Mouse (Mus musculus) hindbrain, embryonic 13.5 days (tissue): ENCODE measurements around the gene Tpd52l2. TPM values are rescaled to one million over a fixed set of nuclear protein-coding genes. Genes with fewer than 3 reads are reported as not detected.
A peak's percentile ranks its signal among the peaks of the same experiment; 100 is the strongest.

Experiments
- ATAC-seq: fragments of 200-750 bp; cut with Nextera tagmentation; 2 replicates; pipeline ENCODE4 v1.8.0; 2017; ENCODE audit warnings: moderate TSS enrichment; ENCODE audit not compliant: low FRiP score
- H3K27ac ChIP-seq: fragments of 300-500 bp; sonication (generic); 2 replicates; pipeline ENCODE4 v1.5.1; 2015; ENCODE audit warnings: inconsistent platforms, mild to moderate bottlenecking, moderate library complexity
- H3K27me3 ChIP-seq: fragments of 300-500 bp; sonication (generic); 2 replicates; pipeline ENCODE4 v1.6.1; 2015; ENCODE audit warnings: mild to moderate bottlenecking, inconsistent platforms
- H3K36me3 ChIP-seq: fragments of 300-500 bp; sonication (generic); 2 replicates; pipeline ENCODE4 v1.6.1; 2015; ENCODE audit warnings: mild to moderate bottlenecking, inconsistent platforms
- H3K4me1 ChIP-seq: fragments of 300-500 bp; sonication (generic); replicated peaks from 2 replicates; pipeline ENCODE4 v1.6.1; 2015; ENCODE audit warnings: inconsistent platforms
- H3K4me2 ChIP-seq: fragments of 300-500 bp; sonication (generic); 2 replicates; pipeline ENCODE4 v1.6.1; 2015; ENCODE audit warnings: inconsistent platforms, mild to moderate bottlenecking, moderate library complexity
- H3K4me3 ChIP-seq: fragments of 300-500 bp; sonication (generic); 2 replicates; pipeline ENCODE4 v1.5.1; 2015; ENCODE audit warnings: mild to moderate bottlenecking, inconsistent platforms
- H3K9ac ChIP-seq: fragments of 300-500 bp; sonication (generic); 2 replicates; pipeline ENCODE4 v1.6.1; 2015; ENCODE audit warnings: mild to moderate bottlenecking, inconsistent platforms
- H3K9me3 ChIP-seq: fragments of 300-500 bp; sonication (generic); 2 replicates; pipeline ENCODE4 v1.6.1; 2016; ENCODE audit warnings: inconsistent platforms
- WGBS: fragments of 180-500 bp; shearing (Covaris S2); methylation state at CpG from one replicate; pipeline ENCODE4 v1.1.7; 2015; 5-methylcytosine and 5-hydroxymethylcytosine counted together
- polyA plus RNA-seq: library from polyadenylated mRNA; unstranded; fragments of >200 nt; fragmentation: Nextera tagmentation; extraction: Ambion mirVana; gene quantifications from 2 replicates; pipeline ENCODE4 v1.2.1, GENCODE M21; 2015

Tpd52l2 gene
- polyA plus RNA-seq, 1 experiment from 2014 or later = 121 TPM

DNA sequence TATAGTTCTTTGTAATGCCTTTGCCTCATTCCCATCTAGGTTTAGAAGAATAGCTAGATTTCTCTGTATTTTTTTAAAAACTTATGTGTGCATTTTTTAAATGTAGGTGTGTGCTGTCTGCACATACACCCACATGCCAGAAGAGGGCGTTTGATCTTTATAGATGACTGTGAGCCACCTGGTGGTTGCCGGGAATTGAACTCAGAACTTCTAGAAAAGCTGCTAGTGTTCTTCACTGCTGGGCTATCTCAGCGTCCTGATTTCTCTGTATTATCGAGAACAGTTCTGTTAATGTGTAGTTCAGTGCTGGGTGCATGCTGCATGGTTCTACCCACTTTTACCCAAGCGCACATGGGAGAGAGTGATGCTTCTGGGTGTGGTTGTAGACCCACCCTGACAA lies 25.9 kb downstream of the Tpd52l2 start:
- H3K27me3 ChIP-seq = no peaks in the 10 kb centered on the region
- H3K4me2 ChIP-seq = no peak overlapping the region
- 80% methylated on average over 5 of the region's 5 CpGs for WGBS
- H3K4me1 ChIP-seq = peaks cover 41% of the 10 kb centered on the region
- H3K4me3 ChIP-seq = no peak overlapping the region
- H3K9me3 ChIP-seq = no peaks in the 10 kb centered on the region
- H3K27ac ChIP-seq = no peak overlapping the region
- H3K9ac ChIP-seq = no peak overlapping the region
- ATAC-seq = no peak
- peaks cover 3% of the 10 kb centered on the region; the same call in 1 of the 2 replicates for H3K36me3 ChIP-seq

DNA sequence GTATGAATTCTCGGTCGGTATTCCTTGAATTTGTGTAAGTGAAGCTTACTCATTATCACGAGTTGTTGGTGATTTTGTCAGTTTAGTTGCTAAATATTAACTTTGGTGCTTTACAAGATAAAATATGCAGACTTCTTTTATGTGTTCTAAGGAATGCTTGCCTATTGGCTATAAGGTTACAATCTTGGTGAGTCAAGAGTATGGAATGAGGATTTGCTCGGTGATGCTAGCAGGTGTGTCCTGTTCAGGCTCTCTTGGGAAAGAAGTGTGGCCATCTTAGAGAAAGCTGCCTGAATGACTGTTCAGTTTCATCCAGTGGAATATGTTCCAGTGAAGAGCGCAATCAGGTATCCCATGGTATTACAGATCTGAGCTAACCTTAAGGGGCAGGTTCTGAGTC lies 28.6 kb downstream of the Tpd52l2 start:
- Histone ChIP-seq H3K4me1 (peaks cover 29% of the 10 kb centered on the region), H3K27ac (no peak overlapping the region), H3K9me3 (no peaks in the 10 kb centered on the region), H3K4me3 (no peak overlapping the region), H3K36me3 (peaks cover 16% of the 10 kb centered on the region), H3K4me2 (no peak overlapping the region), H3K9ac (no peak overlapping the region), H3K27me3 (no peaks in the 10 kb centered on the region)
- WGBS = 92% methylated on average over 5 of the region's 5 CpGs
- no peak for ATAC-seq

DNA sequence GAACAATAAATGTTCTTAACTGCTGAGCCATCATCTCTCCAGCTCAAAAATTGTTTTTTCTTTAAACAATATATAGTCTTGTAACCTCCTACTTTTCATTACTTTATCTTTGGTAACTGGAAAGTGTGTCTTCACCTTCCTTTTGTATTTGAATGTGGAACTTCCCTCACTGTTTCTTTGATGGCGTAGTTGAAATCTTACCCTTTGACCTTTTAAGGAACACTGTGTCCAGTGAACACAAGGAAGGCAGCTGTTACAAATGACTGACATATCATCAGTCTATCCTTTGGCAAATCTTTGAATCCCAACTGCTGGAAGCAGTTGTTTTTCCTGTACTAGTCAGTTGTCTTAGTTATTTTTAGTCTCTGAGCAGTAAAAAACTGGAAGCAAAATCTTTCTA lies 32.1 kb downstream of the Tpd52l2 start:
- no peak overlapping the region for H3K4me3 ChIP-seq
- H3K4me1 ChIP-seq = peaks cover 3% of the 10 kb centered on the region
- no peak for ATAC-seq
- peaks cover 24% of the 10 kb centered on the region for H3K36me3 ChIP-seq
- peaks cover 6% of the 10 kb centered on the region; the same call in 1 of the 2 replicates for H3K9me3 ChIP-seq
- no peaks in the 10 kb centered on the region for H3K27me3 ChIP-seq
- no peak overlapping the region for H3K4me2 ChIP-seq
- no peak overlapping the region for H3K27ac ChIP-seq
- H3K9ac ChIP-seq = no peak overlapping the region
- WGBS = 97% methylated on average over 1 of the region's 1 CpGs

DNA sequence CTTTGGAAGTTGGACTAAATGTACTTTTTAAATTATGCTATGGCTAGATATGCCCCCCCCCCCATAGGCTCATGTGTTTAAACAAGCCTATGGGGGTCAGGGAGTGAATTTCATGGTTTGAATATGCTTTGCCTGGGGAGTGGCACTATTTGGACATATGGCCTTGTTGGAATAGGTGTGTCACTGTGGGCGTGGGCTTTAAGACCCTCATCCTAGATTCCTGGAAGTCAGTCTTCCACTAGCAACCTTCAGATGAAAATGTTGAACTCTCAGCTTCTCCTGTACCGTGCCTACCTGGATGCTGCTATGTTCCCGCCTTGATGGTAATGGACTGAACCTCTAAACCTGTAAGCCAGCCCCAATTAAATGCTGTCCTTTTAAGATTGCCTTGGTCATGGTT lies 35.6 kb downstream of the Tpd52l2 start:
- Histone ChIP-seq H3K9ac (no peak overlapping the region), H3K4me2 (no peak overlapping the region), H3K36me3 (peaks cover 23% of the 10 kb centered on the region), H3K4me1 (peaks cover 7% of the 10 kb centered on the region), H3K27ac (no peak overlapping the region), H3K9me3 (peaks cover 6% of the 10 kb centered on the region; the same call in 1 of the 2 replicates), H3K4me3 (no peak overlapping the region), H3K27me3 (no peaks in the 10 kb centered on the region)
- 98% methylated on average over 3 of the region's 3 CpGs for WGBS
- no peak for ATAC-seq

DNA sequence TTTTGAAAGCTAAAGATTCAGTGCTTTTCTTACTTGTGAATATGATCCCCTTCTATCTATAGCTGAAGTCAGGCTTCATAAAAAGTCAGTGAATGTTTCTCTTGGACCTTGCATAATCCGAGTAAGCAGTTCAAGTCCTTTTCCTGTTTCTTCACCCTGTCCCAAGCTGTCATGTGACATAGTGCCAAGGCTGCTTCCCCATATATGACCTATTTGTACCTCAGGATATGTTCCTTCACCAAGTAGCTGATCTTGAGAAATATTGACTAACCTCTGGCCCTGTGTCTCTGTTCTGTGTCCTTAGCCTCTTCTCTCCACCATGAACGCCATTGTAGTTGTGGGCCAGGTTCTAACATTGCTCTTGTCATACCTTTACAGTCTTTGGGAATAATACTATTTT lies 39.5 kb downstream of the Tpd52l2 start:
- no peak overlapping the region for H3K4me3 ChIP-seq
- peaks cover 12% of the 10 kb centered on the region for H3K4me1 ChIP-seq
- no peaks in the 10 kb centered on the region for H3K27me3 ChIP-seq
- no peak overlapping the region for H3K4me2 ChIP-seq
- no peak overlapping the region for H3K27ac ChIP-seq
- peaks cover 4% of the 10 kb centered on the region; the same call in 1 of the 2 replicates for H3K36me3 ChIP-seq
- ATAC-seq = no peak
- WGBS = 95% methylated on average over 2 of the region's 2 CpGs
- H3K9me3 ChIP-seq = no peaks in the 10 kb centered on the region
- H3K9ac ChIP-seq = no peak overlapping the region

DNA sequence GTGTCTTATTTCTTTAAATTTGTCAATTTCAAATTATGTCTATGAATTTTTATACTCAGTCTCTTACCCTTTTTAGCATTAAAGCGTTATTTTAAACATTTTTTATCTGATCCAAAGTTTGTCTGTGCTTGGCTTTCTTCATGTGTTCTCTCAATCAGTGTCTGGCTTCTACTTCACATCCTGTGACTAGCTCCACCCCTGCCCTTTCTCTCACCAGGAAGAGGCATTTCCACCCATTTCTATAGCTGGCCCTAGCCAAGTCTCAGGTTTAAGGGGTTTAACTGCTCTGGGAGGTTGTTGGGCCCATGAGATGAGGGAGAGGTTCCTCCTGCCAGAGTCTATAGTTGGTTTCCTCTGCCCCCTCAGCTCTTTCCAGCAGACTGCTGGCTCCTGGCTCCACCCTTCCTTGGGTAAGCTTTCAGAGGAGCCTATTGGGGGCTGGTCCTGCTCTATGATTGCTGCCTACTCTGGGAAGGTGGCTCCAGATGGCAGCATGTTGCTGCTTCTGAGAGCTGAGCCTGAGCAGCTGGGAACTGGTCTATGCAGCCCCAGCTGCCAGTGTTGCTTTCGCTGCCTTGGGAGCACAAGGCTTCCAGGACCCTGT lies 40.6 kb downstream of the Tpd52l2 start:
- peaks cover 12% of the 10 kb centered on the region for H3K4me1 ChIP-seq
- H3K27me3 ChIP-seq = no peaks in the 10 kb centered on the region
- 81% methylated on average over 2 of the region's 2 CpGs for WGBS
- H3K27ac ChIP-seq = peak overlapping the region; percentile 71
- peaks cover 3% of the 10 kb centered on the region; the same call in 1 of the 2 replicates for H3K36me3 ChIP-seq
- H3K9me3 ChIP-seq = no peaks in the 10 kb centered on the region
- no peak overlapping the region for H3K4me2 ChIP-seq
- no peak overlapping the region; the same call in 1 of the 2 replicates for H3K9ac ChIP-seq
- no peak overlapping the region for H3K4me3 ChIP-seq
- peak; percentile 59; the same call in 1 of the 2 replicates for ATAC-seq

DNA sequence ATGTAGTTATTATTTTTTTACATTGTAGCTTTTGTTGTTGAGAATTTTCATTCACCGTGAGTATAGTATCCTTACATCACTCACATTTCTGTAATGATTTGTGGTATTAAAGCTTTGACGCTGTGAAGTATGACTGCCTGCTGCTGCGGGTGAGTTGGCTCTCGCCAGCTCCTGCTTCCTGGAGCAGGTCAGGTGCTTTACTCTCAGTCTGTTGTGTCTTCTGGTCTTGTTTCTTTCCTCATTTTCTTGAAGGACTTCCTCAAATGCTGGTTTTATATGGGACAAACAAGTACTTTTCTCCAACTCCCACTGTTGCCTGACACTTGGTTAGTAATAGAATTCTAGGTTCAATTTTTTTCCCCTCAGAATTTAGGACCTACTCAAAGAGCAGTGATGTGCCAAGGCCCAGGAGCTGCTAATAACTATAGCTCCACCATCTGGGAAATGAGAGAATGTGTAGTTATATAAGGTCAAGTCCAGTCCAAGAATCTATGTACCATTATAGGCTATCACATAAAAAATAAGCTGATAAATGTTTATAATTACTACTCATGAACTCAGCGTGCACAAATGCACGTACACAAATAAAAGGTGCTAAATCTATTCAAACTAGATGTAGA lies 44.9 kb downstream of the Tpd52l2 start:
- ATAC-seq = no peak
- H3K9ac ChIP-seq = no peak overlapping the region
- no peak overlapping the region for H3K4me3 ChIP-seq
- no peaks in the 10 kb centered on the region for H3K27me3 ChIP-seq
- H3K4me2 ChIP-seq = no peak overlapping the region
- H3K4me1 ChIP-seq = peaks cover 8% of the 10 kb centered on the region
- H3K27ac ChIP-seq = no peak overlapping the region
- H3K36me3 ChIP-seq = peaks cover 5% of the 10 kb centered on the region
- H3K9me3 ChIP-seq = no peaks in the 10 kb centered on the region
- WGBS = 97% methylated on average over 6 of the region's 6 CpGs

DNA sequence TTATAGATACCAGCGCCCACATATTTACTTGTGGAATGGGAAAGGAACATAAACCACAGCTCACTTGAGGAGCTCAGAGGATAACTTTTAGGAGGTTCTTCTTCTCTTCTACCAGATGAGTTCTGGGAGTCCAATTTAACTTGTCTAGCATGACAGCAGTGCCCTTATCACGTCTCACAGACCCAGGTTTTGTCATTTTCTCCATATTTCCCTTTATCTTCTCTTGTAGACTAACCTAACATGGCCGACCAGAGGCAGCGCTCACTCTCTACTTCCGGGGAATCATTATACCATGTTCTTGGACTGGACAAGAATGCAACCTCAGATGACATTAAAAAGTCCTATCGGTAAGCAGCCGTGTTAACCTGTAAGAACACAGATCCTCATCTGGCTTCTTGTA lies 49.2 kb downstream of the Tpd52l2 start:
- Histone ChIP-seq H3K4me3 (no peak overlapping the region), H3K9ac (no peak overlapping the region), H3K4me1 (no peaks in the 10 kb centered on the region), H3K27me3 (no peaks in the 10 kb centered on the region), H3K9me3 (no peaks in the 10 kb centered on the region), H3K4me2 (no peak overlapping the region), H3K36me3 (peaks cover 46% of the 10 kb centered on the region), H3K27ac (no peak overlapping the region)
- 95% methylated on average over 7 of the region's 7 CpGs for WGBS
- ATAC-seq = no peak

DNA sequence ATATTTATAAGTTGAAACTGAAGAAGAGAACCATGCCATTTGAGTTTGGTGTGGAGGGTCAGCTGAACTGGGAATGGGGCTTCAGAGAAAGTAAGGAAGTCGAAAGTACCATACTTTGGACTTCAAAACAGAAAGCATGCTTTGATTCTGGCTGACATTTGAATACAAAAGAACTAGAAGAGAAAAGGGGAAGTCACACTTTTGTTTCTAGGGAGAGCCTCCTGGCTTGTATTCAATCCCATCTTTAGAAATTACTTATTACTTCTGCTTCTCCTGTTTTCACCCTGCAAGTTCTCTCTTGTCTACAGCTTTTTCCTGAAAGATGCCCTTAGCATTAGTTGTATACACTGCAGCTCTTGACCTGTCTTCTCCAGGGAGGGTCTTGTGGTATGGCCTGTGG lies 51.3 kb downstream of the Tpd52l2 start:
- H3K27me3 ChIP-seq = no peaks in the 10 kb centered on the region
- ATAC-seq = no peak
- 70% methylated on average over 1 of the region's 1 CpGs for WGBS
- H3K4me2 ChIP-seq = no peak overlapping the region
- H3K9me3 ChIP-seq = no peaks in the 10 kb centered on the region
- H3K36me3 ChIP-seq = peaks cover 63% of the 10 kb centered on the region
- no peak overlapping the region for H3K4me3 ChIP-seq
- no peak overlapping the region for H3K9ac ChIP-seq
- H3K27ac ChIP-seq = no peak overlapping the region
- H3K4me1 ChIP-seq = no peaks in the 10 kb centered on the region

DNA sequence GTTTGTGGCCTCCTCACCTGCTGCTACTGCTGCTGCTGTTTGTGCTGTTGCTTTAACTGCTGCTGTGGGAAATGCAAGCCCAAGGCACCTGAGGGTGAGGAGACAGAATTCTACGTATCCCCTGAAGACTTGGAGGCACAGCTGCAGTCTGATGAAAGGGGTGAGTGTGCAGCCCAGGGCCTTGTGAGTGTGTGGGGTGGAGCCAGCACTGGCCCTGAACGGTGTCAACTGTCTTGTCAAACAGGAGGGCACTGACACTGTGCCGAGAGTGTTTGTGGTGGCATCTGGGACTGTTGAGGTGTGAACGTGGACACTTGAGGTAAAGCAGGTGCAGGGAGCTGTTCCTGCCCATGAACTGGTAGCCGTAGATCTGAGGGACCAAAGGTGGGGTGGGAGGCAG lies 51.7 kb downstream of the Tpd52l2 start:
- Histone ChIP-seq H3K27me3 (no peaks in the 10 kb centered on the region), H3K4me2 (no peak overlapping the region), H3K4me3 (no peak overlapping the region), H3K27ac (no peak overlapping the region), H3K4me1 (no peaks in the 10 kb centered on the region), H3K9me3 (no peaks in the 10 kb centered on the region), H3K36me3 (peaks cover 63% of the 10 kb centered on the region), H3K9ac (no peak overlapping the region)
- 91% methylated on average over 5 of the region's 5 CpGs for WGBS
- ATAC-seq = no peak

DNA sequence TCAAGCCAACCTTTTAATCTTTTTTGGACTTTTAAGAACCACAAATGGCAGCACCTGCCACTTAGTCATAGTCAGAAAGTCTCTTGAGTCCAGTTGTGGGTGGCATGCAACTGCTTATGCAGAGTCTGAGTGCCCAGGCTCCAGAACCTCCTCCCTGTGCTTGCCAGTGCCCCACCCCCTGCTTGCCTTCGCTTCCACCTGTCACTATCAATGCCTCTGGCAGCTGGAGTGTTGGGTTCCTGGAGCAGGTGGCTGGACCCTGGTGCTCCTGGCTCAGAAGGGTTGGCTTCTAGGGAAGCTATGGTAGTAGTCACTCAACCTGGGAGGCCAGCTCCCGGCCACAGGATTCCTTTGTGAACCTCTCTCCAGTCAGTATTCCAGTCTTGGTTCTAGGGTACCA lies 53.3 kb downstream of the Tpd52l2 start:
- 98% methylated on average over 2 of the region's 2 CpGs for WGBS
- ATAC-seq = no peak
- Histone ChIP-seq H3K4me2 (no peak overlapping the region), H3K27ac (no peak overlapping the region), H3K36me3 (peaks cover 72% of the 10 kb centered on the region), H3K4me1 (no peaks in the 10 kb centered on the region), H3K4me3 (no peak overlapping the region), H3K27me3 (no peaks in the 10 kb centered on the region), H3K9ac (no peak overlapping the region), H3K9me3 (no peaks in the 10 kb centered on the region)

DNA sequence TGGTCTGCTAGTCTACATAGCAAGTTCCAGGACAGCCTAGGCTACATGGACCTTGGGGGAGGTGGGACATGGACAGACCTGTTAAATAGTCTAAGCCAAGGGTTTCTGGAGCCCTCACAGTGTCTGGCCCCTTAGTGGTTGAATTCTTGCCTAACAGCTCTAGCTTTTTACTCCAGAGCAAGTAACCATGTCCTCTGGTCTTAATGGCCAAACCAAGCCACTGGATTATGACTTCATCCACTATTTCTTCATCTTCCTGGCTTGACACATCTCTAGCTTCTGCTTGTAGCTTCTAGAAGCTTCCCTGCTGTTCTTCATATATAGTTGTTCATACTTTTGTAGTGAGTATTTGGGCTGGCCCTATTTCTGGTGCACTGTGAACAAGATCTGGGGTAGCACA lies 56.8 kb downstream of the Tpd52l2 start:
- Histone ChIP-seq H3K36me3 (peaks cover 49% of the 10 kb centered on the region), H3K4me1 (no peaks in the 10 kb centered on the region), H3K4me3 (no peak overlapping the region), H3K9ac (no peak overlapping the region), H3K9me3 (no peaks in the 10 kb centered on the region), H3K4me2 (no peak overlapping the region), H3K27ac (no peak overlapping the region), H3K27me3 (no peaks in the 10 kb centered on the region)
- no peak for ATAC-seq

DNA sequence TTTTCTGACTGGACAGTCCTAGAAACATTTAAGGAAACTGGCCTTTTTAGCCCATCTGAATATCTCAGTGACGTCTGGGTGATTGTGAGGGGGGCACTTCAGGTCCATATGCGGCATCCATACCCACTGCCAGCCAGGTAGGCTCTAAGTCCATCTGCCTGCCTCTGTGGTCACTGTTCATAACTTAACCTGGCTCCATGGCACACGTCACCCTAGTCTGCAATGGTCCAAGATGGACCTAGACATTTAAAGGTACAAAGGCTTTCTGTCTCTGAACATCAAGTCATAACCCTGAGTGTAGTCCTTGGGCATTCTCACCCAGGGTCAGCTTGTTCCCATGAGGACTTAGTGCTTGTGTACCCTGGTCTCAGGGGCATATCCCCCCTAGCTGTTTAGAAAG lies 70.4 kb downstream of the Tpd52l2 start:
- no peak for ATAC-seq
- WGBS = 90% methylated on average over 3 of the region's 3 CpGs
- no peaks in the 10 kb centered on the region for H3K4me1 ChIP-seq
- no peaks in the 10 kb centered on the region; the same call in 1 of the 2 replicates for H3K9me3 ChIP-seq
- H3K9ac ChIP-seq = no peak overlapping the region
- H3K36me3 ChIP-seq = peaks cover 13% of the 10 kb centered on the region; the same call in 1 of the 2 replicates
- H3K27ac ChIP-seq = no peak overlapping the region
- no peaks in the 10 kb centered on the region for H3K27me3 ChIP-seq
- H3K4me2 ChIP-seq = no peak overlapping the region
- no peak overlapping the region for H3K4me3 ChIP-seq
